Mouse (Mus musculus) intestine, postnatal 0 days (tissue): ENCODE data around the gene Aga. TPM values are rescaled to one million over a fixed set of nuclear protein-coding genes. Genes with fewer than 3 reads are reported as not detected.
"Not testable (repeated sequence)": the region's sequence is repeated elsewhere in the genome, so short reads cannot be mapped to it uniquely, and the experiment has no call there.

Experiments
- ATAC-seq: fragments of 200-750 bp; cut with Nextera tagmentation; 2 replicates; pipeline ENCODE4 v1.8.0; 2017; ENCODE audit warnings: mild to moderate bottlenecking, moderate TSS enrichment, moderate library complexity
- H3K27ac ChIP-seq: fragments of 300-500 bp; sonication (generic); 2 replicates; pipeline ENCODE4 v1.5.1; 2014; ENCODE audit warnings: mild to moderate bottlenecking, low read depth, low read length, moderate library complexity
- H3K27me3 ChIP-seq: fragments of 300-500 bp; sonication (generic); replicated peaks from 2 replicates; pipeline ENCODE4 v1.6.1; 2014; ENCODE audit warnings: low read length, mixed read lengths; ENCODE audit not compliant: control insufficient read depth, insufficient read depth
- H3K36me3 ChIP-seq: fragments of 300-500 bp; sonication (generic); 2 replicates; pipeline ENCODE4 v1.6.1; 2014; ENCODE audit warnings: mild to moderate bottlenecking, moderate library complexity; ENCODE audit not compliant: control insufficient read depth, insufficient read depth
- H3K4me1 ChIP-seq: fragments of 300-500 bp; sonication (generic); replicated peaks from 2 replicates; pipeline ENCODE4 v1.6.1; 2014; ENCODE audit warnings: antibody characterized with exemption, low read length, mixed read lengths; ENCODE audit not compliant: control insufficient read depth, insufficient read depth
- H3K4me2 ChIP-seq: fragments of 300-500 bp; sonication (generic); replicated peaks from 2 replicates; pipeline ENCODE4 v1.6.1; 2014; ENCODE audit warnings: low read depth, mild to moderate bottlenecking, moderate library complexity
- H3K4me3 ChIP-seq: fragments of 300-500 bp; sonication (generic); 2 replicates; pipeline ENCODE4 v1.5.1; 2014; ENCODE audit warnings: low read depth, low read length
- H3K9ac ChIP-seq: fragments of 300-500 bp; sonication (generic); 2 replicates; pipeline ENCODE4 v1.6.1; 2014; ENCODE audit warnings: mild to moderate bottlenecking, low read depth, low read length
- H3K9me3 ChIP-seq: fragments of 300-500 bp; sonication (generic); 2 replicates; pipeline ENCODE4 v1.6.1; 2016; ENCODE audit warnings: mixed run types; ENCODE audit not compliant: control insufficient read depth
- CTCF ChIP-seq: sonication (generic); IDR thresholded peaks from 2 replicates; pipeline ENCODE4 v1.5.1; 2016; ENCODE audit warnings: low read depth, mild to moderate bottlenecking, control low read depth, antibody characterized with exemption, moderate library complexity
- WGBS: fragments of 180-500 bp; shearing (Covaris S2); extraction: QIAGEN DNeasy Blood & Tissue Kit; methylation state at CpG from one replicate; pipeline ENCODE4 v1.1.7; 2014; 5-methylcytosine and 5-hydroxymethylcytosine counted together
- polyA plus RNA-seq: library from polyadenylated mRNA; unstranded; fragments of >200 nt; fragmentation: Nextera tagmentation; extraction: Ambion mirVana; gene quantifications from 2 replicates; pipeline ENCODE4 v1.2.1, GENCODE M21; 2015

Gene Aga
- 70.1 and 71.7 TPM in 2 replicates for polyA plus RNA-seq

DNA sequence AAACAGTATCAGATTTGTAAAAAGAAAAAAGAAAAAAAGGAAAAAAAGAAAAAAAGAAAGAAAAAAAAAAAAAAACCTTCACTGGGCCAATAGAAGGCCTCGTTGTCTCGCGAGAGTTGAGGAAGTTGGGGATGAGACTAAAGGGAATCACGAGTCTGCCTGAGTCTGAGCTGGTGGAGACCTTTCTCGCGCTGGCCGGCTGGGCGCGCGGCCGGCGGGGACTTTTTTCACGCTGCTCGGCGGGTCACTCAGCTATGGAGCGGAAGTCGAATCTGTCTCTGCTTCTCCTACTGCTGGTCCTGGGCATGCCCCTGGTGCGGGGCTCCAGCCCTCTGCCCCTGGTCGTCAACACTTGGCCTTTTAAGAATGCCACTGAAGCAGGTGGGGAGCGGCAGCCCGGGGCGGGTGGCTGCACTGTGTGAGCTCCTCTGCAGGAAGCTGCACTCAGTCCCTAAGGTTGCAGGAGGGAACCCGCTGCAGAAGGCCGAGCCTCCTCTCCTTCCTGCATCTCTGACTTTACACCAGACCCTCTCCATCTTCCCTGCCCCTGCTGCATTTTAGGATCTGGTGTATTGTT is at the start of gene Aga:
Gene Aga, plus strand, starts transcription at position 177 of the 577 bp plus-strand sequence.
- peak within 1 kb of the TSS; percentile 79 for H3K27ac ChIP-seq
- peaks cover 20% of the 10 kb centered on the region for H3K36me3 ChIP-seq
- peak within 1 kb of the TSS; percentile 76 for H3K9ac ChIP-seq
- TF ChIP-seq CTCF = no peak
- WGBS = under 1% methylated on average over 24 of the region's 24 CpGs
- 0 out of 2 replicates have a peak, but pooled peaks cover 4% of the 10 kb centered on the region for H3K4me1 ChIP-seq
- peak within 1 kb of the TSS; percentile 70 for H3K4me2 ChIP-seq
- no peaks in the 10 kb centered on the region for H3K27me3 ChIP-seq
- no peaks in the 10 kb centered on the region for H3K9me3 ChIP-seq
- ATAC-seq = peak; percentile 99
- H3K4me3 ChIP-seq = peak within 1 kb of the TSS; percentile 67

DNA sequence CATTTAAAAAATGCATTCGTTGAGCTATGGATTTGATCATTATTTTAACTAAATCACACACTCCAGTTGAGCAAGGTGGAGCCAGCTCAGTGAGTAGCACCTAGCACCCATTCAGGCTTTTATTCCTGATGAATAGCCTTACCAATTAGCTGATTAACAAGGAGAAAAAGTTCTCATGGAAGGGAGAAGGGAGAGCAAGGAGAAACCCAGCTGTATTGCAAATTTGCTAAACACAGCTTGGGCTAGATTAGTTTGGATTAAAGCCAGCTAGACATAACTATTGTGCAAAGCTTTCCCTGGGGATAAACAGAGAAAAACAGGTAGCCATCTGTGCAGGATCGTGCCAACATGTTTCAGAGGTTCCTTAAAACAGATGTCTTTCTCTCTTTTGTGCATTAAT is 22.5 kb upstream of the Aga start:
- TF ChIP-seq CTCF = no peak
- no peaks in the 10 kb centered on the region for H3K27me3 ChIP-seq
- 70% methylated on average over 2 of the region's 2 CpGs for WGBS
- no peak for ATAC-seq
- H3K4me3 ChIP-seq = no peak overlapping the region
- H3K4me1 ChIP-seq = no peaks in the 10 kb centered on the region
- H3K4me2 ChIP-seq = no peak overlapping the region
- H3K9ac ChIP-seq = no peak overlapping the region
- no peak overlapping the region for H3K27ac ChIP-seq
- 0 out of 2 replicates have a peak, but pooled peaks cover 3% of the 10 kb centered on the region for H3K9me3 ChIP-seq
- H3K36me3 ChIP-seq = no peaks in the 10 kb centered on the region

DNA sequence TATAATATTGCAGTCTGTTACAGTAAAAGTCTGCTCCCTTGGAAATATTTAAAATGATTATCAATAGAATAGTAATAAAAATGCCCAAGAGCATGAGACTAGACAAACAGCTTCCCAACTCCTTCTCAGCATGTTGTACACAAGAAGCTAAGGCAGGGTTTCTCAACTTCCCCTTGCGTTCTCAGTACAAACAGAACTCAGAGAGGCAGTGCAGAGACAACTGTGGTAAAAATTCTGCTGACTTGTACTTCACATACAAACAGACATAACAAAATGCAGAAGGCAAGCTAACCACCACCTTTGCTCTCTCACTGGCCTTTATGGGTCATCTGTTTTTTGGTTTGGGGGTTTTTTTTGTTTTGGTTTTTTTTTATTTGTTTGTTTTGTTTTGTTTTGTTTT is 15.3 kb upstream of the Aga start:
- ATAC-seq = no peak
- 0 out of 2 replicates have a peak, but pooled peaks cover 3% of the 10 kb centered on the region for H3K9me3 ChIP-seq
- no peak for TF ChIP-seq CTCF
- H3K36me3 ChIP-seq = no peaks in the 10 kb centered on the region
- no peak overlapping the region for H3K27ac ChIP-seq
- H3K9ac ChIP-seq = no peak overlapping the region
- no peaks in the 10 kb centered on the region for H3K27me3 ChIP-seq
- WGBS = 66% methylated on average over 1 of the region's 1 CpGs
- no peak overlapping the region for H3K4me2 ChIP-seq
- no peaks in the 10 kb centered on the region for H3K4me1 ChIP-seq
- H3K4me3 ChIP-seq = no peak overlapping the region

DNA sequence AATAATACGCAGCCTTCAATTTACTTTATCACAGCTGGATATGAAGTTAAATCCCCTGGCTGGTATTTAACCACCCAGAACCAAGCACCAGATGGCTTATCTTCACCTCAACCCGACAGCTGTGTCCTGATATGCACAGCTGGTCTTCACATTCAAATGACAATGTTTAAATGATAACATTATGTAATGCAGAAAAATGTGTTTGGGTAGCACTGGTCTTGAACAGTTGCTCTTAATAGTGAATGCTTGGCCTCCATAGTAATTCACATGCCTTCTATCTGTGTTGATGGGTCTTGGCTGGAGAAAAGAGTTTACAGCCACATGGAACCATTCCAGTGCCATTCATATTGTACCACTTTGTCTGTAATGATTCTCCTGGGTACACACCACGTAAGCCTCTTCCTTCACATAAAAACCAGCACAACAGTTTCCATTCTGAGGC is 14.6 kb upstream of the Aga start:
- TF ChIP-seq CTCF = no peak
- 62% methylated on average over 3 of the region's 3 CpGs for WGBS
- Histone ChIP-seq H3K27ac (no peak overlapping the region), H3K4me3 (no peak overlapping the region), H3K27me3 (no peaks in the 10 kb centered on the region), H3K9ac (no peak overlapping the region), H3K4me2 (no peak overlapping the region), H3K36me3 (no peaks in the 10 kb centered on the region), H3K4me1 (no peaks in the 10 kb centered on the region), H3K9me3 (0 out of 2 replicates have a peak, but pooled peaks cover 3% of the 10 kb centered on the region)
- no peak for ATAC-seq

DNA sequence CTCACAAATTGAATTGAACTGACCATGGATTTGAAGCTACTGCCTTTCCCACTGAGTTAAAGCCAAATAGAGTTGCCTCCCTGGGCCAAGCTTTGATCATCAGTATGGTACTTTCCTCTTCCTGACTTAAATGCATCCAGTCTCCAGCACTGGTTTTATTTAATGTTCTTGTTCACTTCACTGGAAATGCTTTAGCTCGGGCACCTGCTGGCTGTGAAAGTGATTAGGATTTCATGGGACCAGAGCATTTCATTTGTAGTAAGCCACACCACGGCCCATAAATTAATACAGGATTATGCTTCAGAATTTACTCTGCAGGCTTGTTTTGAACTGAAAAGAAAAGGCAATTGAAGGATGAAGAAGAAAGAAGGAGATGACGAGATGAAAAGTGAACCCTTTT is 26.5 kb downstream of the Aga start:
- H3K27me3 ChIP-seq, H3K4me2 ChIP-seq, H3K9me3 ChIP-seq, ATAC-seq, H3K9ac ChIP-seq, H3K4me3 ChIP-seq, H3K27ac ChIP-seq, H3K4me1 ChIP-seq, H3K36me3 ChIP-seq: not testable (repeated sequence)
- WGBS = 83% methylated on average over 3 of the region's 3 CpGs

DNA sequence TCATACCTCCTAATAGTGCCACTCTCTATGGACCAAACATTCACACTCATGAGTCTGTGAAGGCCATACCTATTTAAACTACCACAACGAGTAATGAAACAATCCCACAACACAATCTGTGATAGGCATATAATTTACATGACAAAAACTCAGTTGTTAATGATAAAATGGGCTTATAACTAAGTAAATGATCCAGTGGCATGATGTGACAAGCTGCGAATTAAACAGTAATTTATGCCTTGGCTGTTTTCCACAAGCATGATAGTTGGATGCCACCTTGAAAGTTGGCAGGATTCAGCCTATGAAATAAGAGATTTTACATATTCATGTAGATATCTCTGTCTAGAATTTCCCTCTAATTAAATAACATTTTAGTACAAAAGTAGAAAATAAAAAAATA is 28.1 kb downstream of the Aga start:
- Histone ChIP-seq H3K4me3 (no peak overlapping the region), H3K4me1 (no peaks in the 10 kb centered on the region), H3K27ac (no peak overlapping the region), H3K27me3 (no peaks in the 10 kb centered on the region), H3K4me2 (no peak overlapping the region), H3K36me3 (no peaks in the 10 kb centered on the region), H3K9ac (no peak overlapping the region), H3K9me3 (no peaks in the 10 kb centered on the region)
- TF ChIP-seq CTCF = no peak
- WGBS = 90% methylated on average over 2 of the region's 2 CpGs
- ATAC-seq = no peak
